Mouse (Mus musculus) lung, embryonic 15.5 days (tissue): ENCODE data around the gene Gipc2. TPM values are rescaled to one million over a fixed set of nuclear protein-coding genes. Genes with fewer than 3 reads are reported as not detected.
A peak's percentile ranks its signal among the peaks of the same experiment; 100 is the strongest.
"Not testable (repeated sequence)": the region's sequence is repeated elsewhere in the genome, so short reads cannot be mapped to it uniquely, and the experiment has no call there.

Source experiments
- ATAC-seq: fragments of 200-750 bp; cut with Nextera tagmentation; 2 replicates; pipeline ENCODE4 v1.8.0; 2017; ENCODE audit warnings: moderate number of reproducible peaks, borderline replicate concordance; ENCODE audit not compliant: low FRiP score, low TSS enrichment; ENCODE audit errors: extremely low read depth
- H3K27ac ChIP-seq: fragments of 300-500 bp; sonication (generic); 2 replicates; pipeline ENCODE4 v1.5.1; 2015; ENCODE audit warnings: moderate library complexity, mild to moderate bottlenecking, inconsistent platforms
- H3K27me3 ChIP-seq: fragments of 300-500 bp; sonication (generic); 2 replicates; pipeline ENCODE4 v1.6.1; 2015; ENCODE audit warnings: inconsistent platforms
- H3K36me3 ChIP-seq: fragments of 300-500 bp; sonication (generic); 2 replicates; pipeline ENCODE4 v1.6.1; 2015; ENCODE audit warnings: inconsistent platforms
- H3K4me1 ChIP-seq: fragments of 300-500 bp; sonication (generic); 2 replicates; pipeline ENCODE4 v1.6.1; 2015; ENCODE audit warnings: inconsistent platforms
- H3K4me2 ChIP-seq: fragments of 300-500 bp; sonication (generic); 2 replicates; pipeline ENCODE4 v1.6.1; 2015; ENCODE audit warnings: inconsistent platforms, mild to moderate bottlenecking, moderate library complexity
- H3K4me3 ChIP-seq: fragments of 300-500 bp; sonication (generic); 2 replicates; pipeline ENCODE4 v1.5.1; 2015; ENCODE audit warnings: mild to moderate bottlenecking, inconsistent platforms
- H3K9ac ChIP-seq: fragments of 300-500 bp; sonication (generic); 2 replicates; pipeline ENCODE4 v1.6.1; 2015; ENCODE audit warnings: inconsistent platforms
- H3K9me3 ChIP-seq: fragments of 300-500 bp; sonication (generic); 2 replicates; pipeline ENCODE4 v1.6.1; 2016; ENCODE audit warnings: inconsistent platforms
- WGBS: fragments of 180-500 bp; shearing (Covaris S2); methylation state at CpG from one replicate; pipeline ENCODE4 v1.1.7; 2015; 5-methylcytosine and 5-hydroxymethylcytosine counted together
- polyA plus RNA-seq: library from polyadenylated mRNA; unstranded; fragments of >200 nt; fragmentation: Nextera tagmentation; extraction: Ambion mirVana; gene quantifications from 2 replicates; pipeline ENCODE4 v1.2.1, GENCODE M21; 2015

Gene Gipc2
- polyA plus RNA-seq, 1 experiment from 2014 or later, result 10.0 TPM

DNA sequence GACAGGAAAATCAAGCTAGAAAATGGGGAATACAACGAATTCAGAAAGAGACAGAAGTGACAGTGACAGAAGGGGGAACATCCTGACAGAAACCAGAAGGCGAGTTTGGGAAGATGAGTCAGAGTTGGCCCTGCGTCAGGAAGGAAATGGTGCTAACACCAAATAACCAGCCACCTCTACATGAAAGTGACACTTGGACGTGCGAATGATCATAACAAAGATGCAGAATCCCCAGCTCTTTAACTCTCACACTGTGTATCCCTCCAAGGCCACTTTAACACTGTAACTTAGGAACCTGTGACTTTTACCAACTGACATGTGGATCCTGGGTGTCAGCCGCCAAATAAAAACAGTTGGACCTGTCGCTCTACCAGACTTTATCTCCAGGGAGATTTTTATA is 16.6 kb downstream of the Gipc2 start:
- Histone ChIP-seq H3K4me2 (no peak overlapping the region), H3K27ac (no peak overlapping the region)

DNA sequence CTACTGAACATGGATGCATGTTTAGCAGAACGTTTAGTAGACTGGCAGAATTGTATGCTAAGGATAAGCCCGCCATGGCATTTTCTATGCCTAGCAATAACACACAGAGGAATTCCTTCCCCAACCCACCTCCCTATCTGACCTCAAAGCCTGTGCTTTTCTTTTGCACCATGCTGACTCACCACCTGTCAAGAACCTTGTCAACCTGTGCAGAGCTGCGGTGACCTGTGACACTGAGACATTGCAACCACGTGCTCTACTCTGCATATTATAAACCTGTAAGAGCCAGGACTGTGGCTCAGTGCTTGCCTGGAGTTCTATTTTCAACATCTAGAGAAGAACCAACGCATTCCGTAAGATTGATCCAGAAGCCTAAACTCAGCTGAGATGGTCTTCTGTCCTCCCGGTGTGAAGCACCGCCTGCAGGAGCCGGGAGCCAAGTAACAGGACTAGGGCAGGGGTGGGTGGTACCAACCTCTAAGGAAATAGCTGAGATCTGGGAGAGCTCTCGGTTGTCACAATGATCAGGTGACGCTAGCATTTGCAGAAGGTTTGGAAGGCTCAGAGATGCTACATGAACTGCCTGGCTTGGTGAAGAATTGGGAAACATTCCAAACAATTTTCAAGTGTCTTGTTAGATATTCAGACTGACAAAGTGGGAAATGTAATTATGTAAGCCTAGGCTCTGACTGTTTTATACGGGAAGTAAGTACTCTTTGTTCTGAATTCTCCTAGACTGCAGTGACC is 18.8 kb downstream of the Gipc2 start:
- Histone ChIP-seq H3K27ac (no peak overlapping the region), H3K4me1 (peaks cover 27% of the 10 kb centered on the region)
- WGBS, result 50% methylated on average over 12 of the region's 12 CpGs

More for the DNA sequence above, 16.6 kb downstream of the Gipc2 start:
- Histone ChIP-seq H3K36me3 (no peaks in the 10 kb centered on the region), H3K4me1 (peaks cover 21% of the 10 kb centered on the region), H3K27me3 (no peaks in the 10 kb centered on the region), H3K9me3 (no peaks in the 10 kb centered on the region), H3K4me3 (no peak overlapping the region), H3K9ac (no peak overlapping the region)
- WGBS, result 46% methylated on average over 7 of the region's 7 CpGs
- ATAC-seq, result no peak

DNA sequence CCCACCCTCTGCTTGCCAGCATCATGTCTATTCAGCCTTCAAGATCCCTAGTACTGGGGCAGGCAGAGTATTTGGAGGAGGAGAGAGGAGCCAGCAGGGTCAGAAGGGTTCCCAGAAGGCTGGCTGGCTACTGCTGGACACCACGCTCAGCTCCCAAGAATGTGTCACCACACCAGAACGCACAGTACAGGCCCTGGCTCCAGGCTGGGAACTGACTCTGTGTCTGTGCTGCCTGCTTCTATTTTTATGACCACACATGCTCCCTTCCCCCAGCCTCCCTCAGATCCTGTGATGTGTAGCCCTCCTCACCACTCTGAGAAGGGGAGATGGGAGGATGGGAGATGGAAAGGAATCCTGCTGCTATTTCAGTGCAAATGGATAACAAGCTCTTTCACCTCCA is 20.8 kb downstream of the Gipc2 start:
- ATAC-seq, result peak; percentile 97
- H3K27me3 ChIP-seq, result no peaks in the 10 kb centered on the region
- no peaks in the 10 kb centered on the region for H3K36me3 ChIP-seq
- H3K4me3 ChIP-seq, result no peak overlapping the region
- H3K9ac ChIP-seq, result no peak overlapping the region
- H3K4me2 ChIP-seq, result no peak overlapping the region
- H3K4me1 ChIP-seq, result peaks cover 27% of the 10 kb centered on the region
- H3K9me3 ChIP-seq, result no peaks in the 10 kb centered on the region
- H3K27ac ChIP-seq, result peak overlapping the region; percentile 44; the same call in 1 of the 2 replicates
- WGBS, result 38% methylated on average over 2 of the region's 2 CpGs

More for the DNA sequence above, 18.8 kb downstream of the Gipc2 start:
- Histone ChIP-seq H3K4me3 (no peak overlapping the region), H3K36me3 (no peaks in the 10 kb centered on the region), H3K27me3 (no peaks in the 10 kb centered on the region), H3K9ac (no peak overlapping the region), H3K4me2 (no peak overlapping the region), H3K9me3 (no peaks in the 10 kb centered on the region)
- no peak for ATAC-seq

DNA sequence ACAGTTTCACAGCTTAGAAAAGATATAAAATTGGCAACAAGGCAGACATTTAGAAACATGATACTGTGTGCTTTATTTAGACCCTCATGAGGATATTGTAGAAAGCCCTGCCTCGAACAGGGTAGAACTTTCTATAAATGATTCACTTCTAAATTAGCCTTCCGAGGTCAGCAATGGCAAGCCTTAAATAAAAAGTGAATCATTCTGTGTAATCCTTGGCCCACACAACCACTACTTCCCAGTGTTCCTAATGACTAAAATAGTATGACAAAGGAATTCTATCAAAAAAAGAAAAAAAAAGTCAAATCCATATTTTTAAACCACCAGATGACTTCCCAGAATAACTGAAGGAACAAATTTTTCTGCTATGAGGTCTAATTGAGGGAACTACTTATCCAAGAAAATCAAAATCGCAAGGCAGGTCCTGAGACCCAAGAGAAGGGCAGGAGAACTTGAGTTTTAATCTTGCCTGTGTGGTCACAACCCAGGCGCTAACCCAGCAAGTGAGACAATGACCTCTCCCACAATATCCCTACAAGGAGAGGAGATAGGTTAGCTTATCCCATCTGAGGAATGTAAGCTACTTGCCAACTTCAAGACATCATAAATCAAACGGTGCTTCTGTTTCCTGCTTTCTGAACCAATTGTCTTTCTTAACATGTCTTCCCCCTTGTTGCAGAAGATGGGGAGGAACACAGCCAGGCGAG is 22.9 kb downstream of the Gipc2 start:
- no peak for ATAC-seq
- H3K36me3 ChIP-seq, result no peaks in the 10 kb centered on the region
- 50% methylated on average over 6 of the region's 6 CpGs for WGBS
- no peaks in the 10 kb centered on the region for H3K9me3 ChIP-seq
- H3K27me3 ChIP-seq, result no peaks in the 10 kb centered on the region
- H3K4me2 ChIP-seq, result no peak overlapping the region
- peaks cover 27% of the 10 kb centered on the region for H3K4me1 ChIP-seq
- H3K4me3 ChIP-seq, result no peak overlapping the region
- H3K27ac ChIP-seq, result 0 out of 2 replicates have a peak overlapping the region, but pooled peaks have one; percentile 20
- no peak overlapping the region for H3K9ac ChIP-seq

DNA sequence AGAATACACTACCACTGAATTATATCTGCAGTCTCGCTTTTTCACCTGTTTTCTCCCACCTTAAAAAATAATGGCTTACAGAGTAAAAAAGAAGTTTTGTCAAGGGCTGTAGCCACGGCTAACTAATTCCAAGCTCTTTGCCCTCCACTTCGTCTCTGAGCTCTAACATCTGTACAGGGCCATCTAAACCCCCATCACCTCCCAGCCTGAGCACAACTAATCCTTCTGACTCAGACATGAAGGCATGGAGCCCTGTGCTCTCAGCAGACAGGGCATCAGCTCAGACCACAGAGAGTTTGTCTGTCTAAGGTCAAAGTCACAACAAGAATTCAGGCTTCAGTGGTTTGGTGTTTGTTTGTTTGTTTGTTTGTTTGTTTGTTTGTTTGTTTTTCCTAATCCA is 23.9 kb downstream of the Gipc2 start:
- Histone ChIP-seq H3K9ac (no peak overlapping the region), H3K9me3 (no peaks in the 10 kb centered on the region), H3K36me3 (no peaks in the 10 kb centered on the region), H3K27ac (no peak overlapping the region), H3K4me2 (no peak overlapping the region), H3K4me3 (no peak overlapping the region), H3K27me3 (no peaks in the 10 kb centered on the region), H3K4me1 (peaks cover 19% of the 10 kb centered on the region)
- WGBS, result 76% methylated on average over 3 of the region's 3 CpGs
- no peak for ATAC-seq

DNA sequence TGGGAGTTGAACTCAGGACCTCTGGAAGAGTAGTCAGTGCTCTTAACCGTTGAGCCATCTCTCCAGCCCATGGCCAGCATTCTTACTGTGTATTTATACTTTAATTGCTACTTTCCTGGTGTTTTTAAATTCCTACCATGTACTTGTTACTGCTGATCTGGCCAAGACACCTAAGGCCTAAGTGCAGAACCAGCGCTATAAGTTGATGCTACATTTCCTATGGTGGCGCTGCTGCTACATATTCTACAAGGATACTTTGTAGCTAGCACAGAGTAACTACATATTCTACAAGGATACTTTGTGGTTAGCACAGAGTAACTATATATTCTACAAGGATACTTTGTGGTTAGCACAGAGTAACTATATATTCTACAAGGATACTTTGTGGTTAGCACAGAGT is 26.7 kb downstream of the Gipc2 start:
- not testable (repeated sequence) for H3K9me3 ChIP-seq, H3K4me2 ChIP-seq, H3K4me1 ChIP-seq, H3K9ac ChIP-seq, H3K27me3 ChIP-seq, H3K36me3 ChIP-seq, H3K4me3 ChIP-seq, ATAC-seq, H3K27ac ChIP-seq
- WGBS, result 88% methylated on average over 3 of the region's 3 CpGs

DNA sequence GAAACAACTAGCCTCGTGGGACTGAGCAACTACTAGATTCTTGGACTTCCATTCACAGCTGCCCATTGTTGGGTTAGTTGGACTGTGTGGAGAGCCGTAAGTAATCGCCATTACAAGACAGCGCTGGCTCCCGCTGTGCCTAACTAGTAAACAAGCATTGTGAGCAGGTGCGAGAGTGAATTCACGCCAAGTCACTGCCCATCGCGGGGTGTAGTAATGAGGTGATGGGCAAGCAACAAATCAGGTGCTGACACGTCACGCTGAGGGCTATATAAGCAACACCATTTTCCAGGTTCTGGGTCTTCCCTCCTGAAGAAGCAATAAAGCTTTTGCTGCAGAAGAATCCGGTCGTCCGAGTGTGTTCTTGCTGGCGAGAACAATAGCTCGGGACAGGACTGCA is 29.9 kb downstream of the Gipc2 start:
- not testable (repeated sequence) for H3K27ac ChIP-seq, H3K36me3 ChIP-seq, H3K9ac ChIP-seq, H3K4me1 ChIP-seq, H3K27me3 ChIP-seq, H3K4me2 ChIP-seq, H3K4me3 ChIP-seq, ATAC-seq, H3K9me3 ChIP-seq
- WGBS, result 77% methylated on average over 16 of the region's 16 CpGs

DNA sequence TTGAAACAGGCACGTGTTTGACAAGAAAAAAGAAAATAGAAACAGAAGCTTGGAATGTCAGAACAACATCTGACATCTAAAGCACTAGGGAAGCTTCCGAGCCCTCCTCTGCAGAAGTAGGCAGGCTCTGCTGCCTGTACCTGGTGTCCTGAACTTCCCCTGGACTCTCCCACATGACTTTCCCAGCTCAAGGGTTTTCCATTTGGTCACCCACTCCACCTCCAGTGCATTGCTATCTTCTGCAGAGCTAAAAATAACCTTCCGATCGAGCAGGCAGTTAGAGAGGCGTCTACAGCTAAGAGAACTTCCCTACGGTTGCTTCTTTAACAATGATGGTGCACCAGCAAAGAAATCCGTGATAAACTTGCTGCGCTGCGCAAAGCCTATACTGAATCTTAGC is 32.4 kb downstream of the Gipc2 start:
- WGBS, result 49% methylated on average over 9 of the region's 9 CpGs
- H3K4me1 ChIP-seq, result no peaks in the 10 kb centered on the region
- no peak overlapping the region for H3K27ac ChIP-seq
- H3K27me3 ChIP-seq, result no peaks in the 10 kb centered on the region
- no peak overlapping the region for H3K4me2 ChIP-seq
- H3K9me3 ChIP-seq, result no peaks in the 10 kb centered on the region
- ATAC-seq, result no peak
- H3K36me3 ChIP-seq, result no peaks in the 10 kb centered on the region
- no peak overlapping the region for H3K4me3 ChIP-seq
- H3K9ac ChIP-seq, result no peak overlapping the region

DNA sequence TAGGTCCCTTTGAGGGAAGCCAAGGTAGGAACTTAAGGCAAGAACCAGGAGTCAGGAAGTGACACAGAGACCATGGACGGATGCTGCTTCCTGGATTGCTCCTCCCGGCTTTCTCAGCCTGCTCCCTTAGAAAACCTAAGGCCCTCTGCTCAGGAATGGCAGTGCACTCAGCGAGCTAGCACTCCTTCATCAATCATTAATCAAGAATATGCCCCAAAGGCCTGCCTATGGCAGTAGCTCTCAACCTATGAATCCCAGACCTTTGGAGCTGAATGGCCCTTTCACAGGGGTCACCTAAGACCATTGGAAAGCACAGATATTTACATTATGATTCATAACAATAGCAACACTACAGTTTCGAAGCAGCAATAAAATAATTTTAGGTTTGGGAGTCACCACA is 35.1 kb downstream of the Gipc2 start:
- 70% methylated on average over 4 of the region's 4 CpGs for WGBS
- no peak overlapping the region for H3K9ac ChIP-seq
- no peaks in the 10 kb centered on the region for H3K27me3 ChIP-seq
- no peak overlapping the region for H3K27ac ChIP-seq
- H3K9me3 ChIP-seq, result no peaks in the 10 kb centered on the region
- H3K36me3 ChIP-seq, result no peaks in the 10 kb centered on the region
- no peaks in the 10 kb centered on the region for H3K4me1 ChIP-seq
- H3K4me3 ChIP-seq, result no peak overlapping the region
- ATAC-seq, result no peak
- no peak overlapping the region for H3K4me2 ChIP-seq

DNA sequence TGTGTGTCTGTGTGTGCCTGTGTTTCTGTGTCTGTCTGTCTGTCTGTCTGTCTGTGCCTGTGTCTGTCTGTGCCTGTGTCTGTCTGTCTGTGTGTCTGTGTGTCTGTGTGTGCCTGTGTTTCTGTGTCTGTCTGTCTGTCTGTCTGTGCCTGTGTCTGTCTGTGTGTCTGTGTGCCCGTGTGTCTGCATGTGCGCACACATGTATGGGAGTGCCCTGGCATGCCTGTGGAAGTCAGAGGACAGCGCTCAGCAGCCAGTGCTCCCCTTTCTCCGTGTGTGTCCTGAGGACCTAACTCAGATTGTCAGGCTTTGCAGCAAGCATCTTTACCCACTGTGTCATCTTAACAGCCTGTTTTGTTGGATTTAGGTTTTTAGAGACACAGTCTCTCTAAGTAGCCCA is 36.6 kb downstream of the Gipc2 start:
- WGBS, result 90% methylated on average over 4 of the region's 4 CpGs
- not testable (repeated sequence) for H3K4me1 ChIP-seq, H3K27ac ChIP-seq, H3K36me3 ChIP-seq, H3K27me3 ChIP-seq, H3K9ac ChIP-seq, H3K9me3 ChIP-seq, H3K4me3 ChIP-seq, ATAC-seq, H3K4me2 ChIP-seq

DNA sequence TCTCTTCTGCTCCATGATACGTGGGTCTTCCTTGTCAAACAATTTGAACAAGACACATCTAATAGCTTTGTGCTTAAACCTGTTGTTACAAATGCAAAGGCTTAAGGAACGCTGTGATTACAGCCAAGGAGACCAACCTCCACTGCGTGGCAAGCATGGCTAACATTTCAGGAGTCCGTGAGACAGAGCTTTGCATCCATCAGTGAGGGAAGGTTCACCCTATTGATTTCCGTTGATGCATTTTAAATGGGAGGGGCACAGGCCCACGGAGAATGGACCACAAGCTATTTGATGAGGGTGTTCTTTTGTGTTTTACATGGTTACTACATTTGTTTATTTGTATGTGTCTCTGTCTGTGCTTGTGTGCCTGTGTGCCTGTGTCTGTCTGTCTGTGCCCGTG is 37.4 kb downstream of the Gipc2 start:
- no peak overlapping the region for H3K9ac ChIP-seq
- H3K27me3 ChIP-seq, result no peaks in the 10 kb centered on the region
- WGBS, result 67% methylated on average over 7 of the region's 7 CpGs

DNA sequence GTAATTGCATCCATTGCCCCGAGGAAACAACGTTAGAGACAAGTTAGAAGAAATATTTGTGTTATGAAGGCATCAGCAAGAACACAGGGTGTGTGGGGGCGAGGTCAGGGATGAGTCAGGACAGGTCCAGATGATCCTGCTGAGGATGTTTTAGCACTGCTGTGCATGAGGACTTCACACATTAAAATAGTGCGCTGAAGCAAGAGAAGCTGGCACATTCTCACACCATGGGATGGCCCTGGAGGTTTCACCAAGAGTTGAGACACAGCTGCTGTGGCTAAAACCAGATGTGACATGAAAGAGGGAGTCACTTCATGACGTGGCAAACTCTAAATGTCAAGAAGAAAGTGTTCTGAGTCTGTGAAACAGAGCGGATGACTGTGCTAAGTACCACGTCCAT is 38.9 kb downstream of the Gipc2 start:
- ATAC-seq, result no peak
- peaks cover 10% of the 10 kb centered on the region for H3K4me1 ChIP-seq
- H3K27ac ChIP-seq, result no peak overlapping the region
- H3K27me3 ChIP-seq, result no peaks in the 10 kb centered on the region
- no peaks in the 10 kb centered on the region for H3K9me3 ChIP-seq
- no peaks in the 10 kb centered on the region for H3K36me3 ChIP-seq
- 65% methylated on average over 7 of the region's 7 CpGs for WGBS
- H3K9ac ChIP-seq, result no peak overlapping the region
- H3K4me2 ChIP-seq, result no peak overlapping the region
- H3K4me3 ChIP-seq, result no peak overlapping the region

More for the DNA sequence above, 37.4 kb downstream of the Gipc2 start:
- Histone ChIP-seq H3K36me3 (no peaks in the 10 kb centered on the region), H3K9me3 (no peaks in the 10 kb centered on the region), H3K4me1 (no peaks in the 10 kb centered on the region), H3K4me2 (no peak overlapping the region), H3K27ac (no peak overlapping the region), H3K4me3 (no peak overlapping the region)
- ATAC-seq, result no peak
